Mouse (Mus musculus) midbrain, embryonic 10.5 days (tissue): Measurements from ENCODE around the gene Sh3d19. TPM values are rescaled to one million over a fixed set of nuclear protein-coding genes. Genes with fewer than 3 reads are reported as not detected.

Source experiments
- DNase-seq: peaks from one replicate; pipeline ENCODE4 v3.0.0-alpha.2; 2017; ENCODE audit warnings: low spot score
- H3K27ac ChIP-seq: fragments of 300-500 bp; sonication (generic); replicated peaks from 2 replicates; pipeline ENCODE4 v1.5.1; 2016; ENCODE audit warnings: mild to moderate bottlenecking
- H3K27me3 ChIP-seq: fragments of 300-500 bp; sonication (generic); 2 replicates; pipeline ENCODE4 v1.6.1; 2016; ENCODE audit warnings: low read depth, mild to moderate bottlenecking; ENCODE audit not compliant: poor library complexity, severe bottlenecking
- H3K36me3 ChIP-seq: fragments of 300-500 bp; sonication (generic); 2 replicates; pipeline ENCODE4 v1.6.1; 2016; ENCODE audit warnings: mild to moderate bottlenecking, moderate library complexity
- H3K4me1 ChIP-seq: fragments of 300-500 bp; sonication (generic); 2 replicates; pipeline ENCODE4 v1.6.1; 2016
- H3K4me3 ChIP-seq: fragments of 300-500 bp; sonication (generic); 2 replicates; pipeline ENCODE4 v1.5.1; 2016; ENCODE audit warnings: mild to moderate bottlenecking, moderate library complexity
- H3K9me3 ChIP-seq: fragments of 300-500 bp; sonication (generic); replicated peaks from 2 replicates; pipeline ENCODE4 v1.6.1; 2016; ENCODE audit warnings: mild to moderate bottlenecking
- WGBS: fragments of 180-500 bp; shearing (Covaris S2); methylation state at CpG from one replicate; pipeline ENCODE4 v1.1.7; 2016; 5-methylcytosine and 5-hydroxymethylcytosine counted together
- polyA plus RNA-seq: library from polyadenylated mRNA; unstranded; fragments of >200 nt; fragmentation: Nextera tagmentation; extraction: Ambion mirVana; gene quantifications from 2 replicates; pipeline ENCODE4 v1.2.1, GENCODE M21; 2016

The Sh3d19 gene
- polyA plus RNA-seq, 1 experiment from 2014 or later = 6.8 TPM

GRCm38 (mm10) chr3:85991140-85991801, 20.4 kb downstream of the Sh3d19 start:
- no peaks in the 10 kb centered on the region for H3K9me3 ChIP-seq
- 83% methylated on average over 6 of the region's 6 CpGs for WGBS
- H3K36me3 ChIP-seq = no peaks in the 10 kb centered on the region
- 0 out of 2 replicates have a peak overlapping the region, but pooled peaks have one; percentile 3 for H3K27ac ChIP-seq
- H3K27me3 ChIP-seq = no peaks in the 10 kb centered on the region
- peaks cover 9% of the 10 kb centered on the region for H3K4me1 ChIP-seq
- H3K4me3 ChIP-seq = no peak overlapping the region
- DNase-seq = no peak

- Histone ChIP-seq H3K9me3 (no peaks in the 10 kb centered on the region), H3K27ac (0 out of 2 replicates have a peak overlapping the region, but pooled peaks have one; percentile 3), H3K4me3 (no peak overlapping the region), H3K27me3 (no peaks in the 10 kb centered on the region), H3K4me1 (peaks cover 9% of the 10 kb centered on the region), H3K36me3 (no peaks in the 10 kb centered on the region)
- WGBS = 64% methylated on average over 5 of the region's 5 CpGs
- DNase-seq = no peak
Measured at GRCm38 (mm10) chr3:85991802-85992156, 20.9 kb downstream of the Sh3d19 start.

- no peak overlapping the region for H3K27ac ChIP-seq
- H3K36me3 ChIP-seq = no peaks in the 10 kb centered on the region
- no peaks in the 10 kb centered on the region for H3K27me3 ChIP-seq
- WGBS = 85% methylated on average over 11 of the region's 11 CpGs
- DNase-seq = no peak
- H3K4me3 ChIP-seq = no peak overlapping the region
- H3K9me3 ChIP-seq = no peaks in the 10 kb centered on the region
- peaks cover 9% of the 10 kb centered on the region for H3K4me1 ChIP-seq
Measured at GRCm38 (mm10) chr3:85993744-85994143, 22.8 kb downstream of the Sh3d19 start.

GRCm38 (mm10) chr3:85994645-85995044, 23.7 kb downstream of the Sh3d19 start:
- no peaks in the 10 kb centered on the region for H3K36me3 ChIP-seq
- H3K27ac ChIP-seq = no peak overlapping the region
- no peak for DNase-seq
- WGBS = 86% methylated on average over 4 of the region's 4 CpGs
- H3K4me1 ChIP-seq = peaks cover 9% of the 10 kb centered on the region
- H3K4me3 ChIP-seq = no peak overlapping the region
- no peaks in the 10 kb centered on the region for H3K27me3 ChIP-seq
- no peaks in the 10 kb centered on the region for H3K9me3 ChIP-seq

GRCm38 (mm10) chr3:86001271-86001670, 30.4 kb downstream of the Sh3d19 start:
- H3K9me3 ChIP-seq = no peaks in the 10 kb centered on the region
- 96% methylated on average over 3 of the region's 3 CpGs for WGBS
- H3K4me1 ChIP-seq = peaks cover 5% of the 10 kb centered on the region; the same call in 1 of the 2 replicates
- H3K27me3 ChIP-seq = no peaks in the 10 kb centered on the region
- DNase-seq = no peak
- no peak overlapping the region for H3K27ac ChIP-seq
- no peak overlapping the region for H3K4me3 ChIP-seq
- no peaks in the 10 kb centered on the region for H3K36me3 ChIP-seq

GRCm38 (mm10) chr3:86002423-86002822, 31.5 kb downstream of the Sh3d19 start, which contains the start of gene Prss48:
TSS of gene Prss48 (minus strand) at chr3:86002491.
- DNase-seq = peak; percentile 15

GRCm38 (mm10) chr3:86002940-86003339, 32.0 kb downstream of the Sh3d19 start:
- no peaks in the 10 kb centered on the region for H3K27me3 ChIP-seq
- no peak overlapping the region for H3K4me3 ChIP-seq
- no peaks in the 10 kb centered on the region for H3K36me3 ChIP-seq
- 86% methylated on average over 5 of the region's 5 CpGs for WGBS
- H3K9me3 ChIP-seq = no peaks in the 10 kb centered on the region
- peaks cover 5% of the 10 kb centered on the region; the same call in 1 of the 2 replicates for H3K4me1 ChIP-seq
- no peak overlapping the region for H3K27ac ChIP-seq
- DNase-seq = no peak

More at GRCm38 (mm10) chr3:86002423-86002822, 31.5 kb downstream of the Sh3d19 start, which contains the start of gene Prss48:
- H3K4me1 ChIP-seq = peaks cover 5% of the 10 kb centered on the region; the same call in 1 of the 2 replicates
- no peaks in the 10 kb centered on the region for H3K36me3 ChIP-seq
- H3K27ac ChIP-seq = no peak within 1 kb of the TSS
- H3K4me3 ChIP-seq = no peak within 1 kb of the TSS
- H3K9me3 ChIP-seq = no peaks in the 10 kb centered on the region
- H3K27me3 ChIP-seq = no peaks in the 10 kb centered on the region
- 70% methylated on average over 17 of the region's 17 CpGs for WGBS

- no peak for DNase-seq
- 93% methylated on average over 10 of the region's 10 CpGs for WGBS
- H3K36me3 ChIP-seq = no peaks in the 10 kb centered on the region
- no peak overlapping the region for H3K4me3 ChIP-seq
- H3K9me3 ChIP-seq = no peaks in the 10 kb centered on the region; the same call in 1 of the 2 replicates
- H3K4me1 ChIP-seq = peaks cover 5% of the 10 kb centered on the region; the same call in 1 of the 2 replicates
- H3K27me3 ChIP-seq = no peaks in the 10 kb centered on the region
- H3K27ac ChIP-seq = no peak overlapping the region
Measured at GRCm38 (mm10) chr3:86004751-86005150, 33.8 kb downstream of the Sh3d19 start.

- Histone ChIP-seq H3K36me3 (no peaks in the 10 kb centered on the region), H3K9me3 (no peaks in the 10 kb centered on the region; the same call in 1 of the 2 replicates), H3K4me1 (no peaks in the 10 kb centered on the region), H3K27ac (no peak overlapping the region), H3K4me3 (no peak overlapping the region), H3K27me3 (no peaks in the 10 kb centered on the region)
- WGBS = 63% methylated on average over 3 of the region's 3 CpGs
- no peak for DNase-seq
Measured at GRCm38 (mm10) chr3:86010618-86011017, 39.7 kb downstream of the Sh3d19 start.

GRCm38 (mm10) chr3:86011373-86011772, 40.5 kb downstream of the Sh3d19 start:
- no peaks in the 10 kb centered on the region for H3K27me3 ChIP-seq
- no peak overlapping the region for H3K4me3 ChIP-seq
- no peaks in the 10 kb centered on the region; the same call in 1 of the 2 replicates for H3K9me3 ChIP-seq
- WGBS = 95% methylated on average over 6 of the region's 6 CpGs
- no peaks in the 10 kb centered on the region for H3K36me3 ChIP-seq
- H3K4me1 ChIP-seq = no peaks in the 10 kb centered on the region
- no peak overlapping the region for H3K27ac ChIP-seq
- no peak for DNase-seq

- H3K4me1 ChIP-seq = no peaks in the 10 kb centered on the region
- no peak overlapping the region for H3K27ac ChIP-seq
- WGBS = 76% methylated on average over 3 of the region's 3 CpGs
- DNase-seq = no peak
- H3K27me3 ChIP-seq = no peaks in the 10 kb centered on the region
- H3K36me3 ChIP-seq = no peaks in the 10 kb centered on the region
- H3K9me3 ChIP-seq = no peaks in the 10 kb centered on the region; the same call in 1 of the 2 replicates
- no peak overlapping the region for H3K4me3 ChIP-seq
Measured at GRCm38 (mm10) chr3:86011833-86012232, 40.9 kb downstream of the Sh3d19 start.

GRCm38 (mm10) chr3:86013837-86014236, 42.9 kb downstream of the Sh3d19 start:
- H3K36me3 ChIP-seq = no peaks in the 10 kb centered on the region
- no peak for DNase-seq
- H3K27ac ChIP-seq = no peak overlapping the region
- H3K27me3 ChIP-seq = no peaks in the 10 kb centered on the region
- no peaks in the 10 kb centered on the region for H3K4me1 ChIP-seq
- no peak overlapping the region for H3K4me3 ChIP-seq
- no peaks in the 10 kb centered on the region for H3K9me3 ChIP-seq
- 85% methylated on average over 10 of the region's 10 CpGs for WGBS

- Histone ChIP-seq H3K27me3 (no peaks in the 10 kb centered on the region), H3K36me3 (no peaks in the 10 kb centered on the region), H3K27ac (no peak overlapping the region), H3K9me3 (no peaks in the 10 kb centered on the region), H3K4me1 (no peaks in the 10 kb centered on the region), H3K4me3 (no peak overlapping the region)
- DNase-seq = no peak
- WGBS = 94% methylated on average over 1 of the region's 1 CpGs
Measured at GRCm38 (mm10) chr3:86016965-86017364, 46.1 kb downstream of the Sh3d19 start.
